Mouse (Mus musculus): ENCODE data around the gene Ntn5.

DNA sequence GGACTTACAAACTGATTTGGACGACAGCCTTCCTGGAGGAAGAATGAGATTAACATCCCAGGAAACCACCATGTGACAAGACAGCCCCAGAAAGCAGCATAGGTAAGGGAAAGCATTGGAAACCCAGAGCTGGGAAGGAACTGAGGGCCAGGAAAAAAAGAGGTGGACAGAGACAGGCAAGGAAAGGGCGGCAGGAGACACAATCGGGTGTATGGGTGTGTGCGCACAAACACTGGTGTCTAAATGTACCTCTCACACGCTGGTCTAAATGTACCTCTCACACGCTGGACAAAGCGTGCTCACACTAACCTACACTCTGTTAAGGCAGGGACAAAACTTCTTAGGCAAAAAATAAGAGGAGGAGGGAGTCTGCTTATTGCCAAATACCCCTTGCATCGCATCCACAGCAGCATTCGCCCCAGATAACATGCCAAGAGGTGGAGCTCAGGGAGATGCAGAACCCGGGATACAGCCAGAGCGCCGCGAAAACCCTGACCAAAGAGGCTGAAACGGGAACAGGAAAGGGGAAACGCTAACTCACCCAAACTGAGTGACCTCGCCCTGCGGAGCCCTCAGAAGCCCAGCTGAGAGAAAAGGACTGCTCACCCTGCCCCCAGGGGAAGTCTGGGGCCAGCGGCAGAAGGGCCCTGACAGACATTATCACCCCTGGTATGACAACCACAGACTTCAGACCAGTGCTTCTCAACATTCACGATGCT, 32.1 kb downstream of the Ntn5 start:
- TF ChIP-seq POLR2A (IDR thresholded peaks at IDR 0.05; ENCODE audit: borderline replicate concordance, insufficient read depth, low read length) (no peak), CTCF (IDR thresholded peaks at IDR 0.05; ENCODE audit: borderline replicate concordance, insufficient read depth, low read depth, low read length) (no peak)

Data from cerebellum, adult 2 months (tissue).